Mouse (Mus musculus): ENCODE results near the gene Dab2ip. TPM values are rescaled to one million over a fixed set of nuclear protein-coding genes. Genes with fewer than 3 reads are reported as not detected.

Dab2ip gene
- total and polyA plus RNA-seq, 3 experiments, result 4.0 to 9.9 TPM; not detected in 1

DNA sequence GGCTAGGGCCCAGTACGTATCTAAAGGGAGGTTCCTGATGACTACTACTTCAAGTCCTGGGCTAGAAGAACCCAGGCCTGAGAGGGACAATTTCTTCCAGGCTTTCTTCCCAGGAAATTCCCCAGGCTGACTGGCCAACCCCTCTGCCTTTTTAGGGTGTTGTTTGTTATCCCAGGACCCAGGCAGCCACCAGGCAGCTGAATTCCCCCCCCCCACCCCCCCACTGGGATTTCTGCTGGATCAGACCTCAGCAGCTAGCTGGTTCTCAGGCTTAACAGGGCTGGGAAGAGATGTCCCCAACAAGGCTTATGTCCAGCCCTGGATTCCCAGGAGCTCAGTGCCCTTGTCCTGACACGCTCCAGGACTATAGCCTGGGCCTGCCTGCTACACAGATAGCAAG, 142.9 kb downstream of the Dab2ip start:
- no peak overlapping the region for H3K9ac ChIP-seq (ENCODE audit: control insufficient read depth, low read depth, low read length, poor library complexity, severe bottlenecking)
- no peaks in the 10 kb centered on the region for H3K79me2 ChIP-seq (ENCODE audit: control insufficient read depth, insufficient read depth, low read length, poor library complexity)
- no peak for DNase-seq (ENCODE audit: low read depth, low spot score)
- H3K9me3 ChIP-seq (replicated peaks; ENCODE audit: insufficient read depth, low read length), result no peaks in the 10 kb centered on the region
- TF ChIP-seq SMC3 (IDR thresholded peaks at IDR 0.05; ENCODE audit: low read depth, low read length) (no peak), GABPA (IDR thresholded peaks at IDR 0.05; ENCODE audit: low read depth, low read length) (no peak), TCF12 (IDR thresholded peaks at IDR 0.05; ENCODE audit: low read depth, low read length) (no peak), UBTF (IDR thresholded peaks at IDR 0.05; ENCODE audit: borderline replicate concordance, insufficient read depth, low read depth, low read length) (no peak), MYB (IDR thresholded peaks at IDR 0.05; ENCODE audit: low read depth, low read length) (no peak), SIN3A (IDR thresholded peaks at IDR 0.05; ENCODE audit: low read length) (no peak), ZKSCAN1 (IDR thresholded peaks at IDR 0.05; ENCODE audit: low read depth, low read length) (no peak), JUND (IDR thresholded peaks at IDR 0.05; ENCODE audit: low read depth, low read length) (no peak), TBP (IDR thresholded peaks at IDR 0.05; ENCODE audit: low read depth, low read length) (no peak), ETS1 (IDR thresholded peaks at IDR 0.05; ENCODE audit: low read depth, low read length) (no peak), KAT2A (conservative IDR thresholded peaks at IDR 0.05; ENCODE audit: low read depth, low read length) (no peak), RAD21 (IDR thresholded peaks at IDR 0.05; ENCODE audit: low read depth, low read length) (no peak), POLR2AphosphoS5 (IDR thresholded peaks at IDR 0.05; ENCODE audit: borderline replicate concordance, low read depth, low read length) (no peak), MAZ (IDR thresholded peaks at IDR 0.05; ENCODE audit: low read depth, low read length) (no peak), POLR2A (IDR thresholded peaks at IDR 0.05; ENCODE audit: control insufficient read depth in 1 of 2, insufficient read depth in 1 of 2, low read depth in 1 of 2, low read length in 2 of 2, poor library complexity in 1 of 2) (no peak), MXI1 (IDR thresholded peaks at IDR 0.05; ENCODE audit: low read depth, low read length) (no peak), E2F4 (IDR thresholded peaks at IDR 0.05; ENCODE audit: borderline replicate concordance, low read depth, low read length) (no peak)
- H3K27ac ChIP-seq (ENCODE audit: control insufficient read depth, low read depth, low read length), result no peak overlapping the region
- H3K4me1 ChIP-seq (ENCODE audit: control insufficient read depth in 1 of 2, insufficient read depth in 2 of 2, low read length in 2 of 2), result peaks cover 0 to 6% of the 10 kb centered on the region in 2 experiments; a peak in 2 of 4 replicates
- peaks cover 0 to 4% of the 10 kb centered on the region in 2 experiments; a peak in 2 of 4 replicates for H3K36me3 ChIP-seq (ENCODE audit: control insufficient read depth in 1 of 2, insufficient read depth in 2 of 2, low read length in 2 of 2)
- H3K4me3 ChIP-seq (ENCODE audit: control insufficient read depth in 1 of 2, insufficient read depth in 1 of 2, low read depth in 2 of 2, low read length in 2 of 2), result no peak overlapping the region
- no peaks in the 10 kb centered on the region for H3K27me3 ChIP-seq (ENCODE audit: control insufficient read depth in 1 of 2, insufficient read depth in 2 of 2, low read length in 2 of 2)

GRCm38 (mm10) chr2:35702001-35702400, 143.9 kb downstream of the Dab2ip start:
- Histone ChIP-seq H3K79me2 (ENCODE audit: control insufficient read depth, insufficient read depth, low read length, poor library complexity) (no peaks in the 10 kb centered on the region), H3K9ac (ENCODE audit: control insufficient read depth, low read depth, low read length, poor library complexity, severe bottlenecking) (no peak overlapping the region), H3K4me3 (ENCODE audit: control insufficient read depth in 1 of 2, insufficient read depth in 1 of 2, low read depth in 2 of 2, low read length in 2 of 2) (no peak overlapping the region), H3K4me1 (ENCODE audit: control insufficient read depth in 1 of 2, insufficient read depth in 2 of 2, low read length in 2 of 2) (no peaks in the 10 kb centered on the region), H3K27ac (ENCODE audit: control insufficient read depth, low read depth, low read length) (no peak overlapping the region), H3K36me3 (ENCODE audit: control insufficient read depth in 1 of 2, insufficient read depth in 2 of 2, low read length in 2 of 2) (no peaks in the 10 kb centered on the region), H3K27me3 (ENCODE audit: control insufficient read depth in 1 of 2, insufficient read depth in 2 of 2, low read length in 2 of 2) (no peaks in the 10 kb centered on the region), H3K9me3 (replicated peaks; ENCODE audit: insufficient read depth, low read length) (no peaks in the 10 kb centered on the region)
- TF ChIP-seq MXI1 (IDR thresholded peaks at IDR 0.05; ENCODE audit: low read depth, low read length), result no peak
- no peak for DNase-seq (ENCODE audit: low read depth, low spot score)
